Mouse (Mus musculus) ES-Bruce4 (cell line): ENCODE data around the gene Vbp1.
"Not testable (repeated sequence)": the region's sequence is repeated elsewhere in the genome, so short reads cannot be mapped to it uniquely, and the experiment has no call there.

Experiments
- EP300 ChIP-seq: IDR thresholded peaks from 2 replicates; pipeline ENCODE4 v1.6.1; 2011; ENCODE audit warnings: low read depth, low read length; ENCODE audit not compliant: insufficient read depth
- POLR2A ChIP-seq: IDR thresholded peaks from one replicate; pipeline ENCODE4 v1.8.1; 2011; ENCODE audit warnings: low read length; ENCODE audit not compliant: insufficient read depth

DNA sequence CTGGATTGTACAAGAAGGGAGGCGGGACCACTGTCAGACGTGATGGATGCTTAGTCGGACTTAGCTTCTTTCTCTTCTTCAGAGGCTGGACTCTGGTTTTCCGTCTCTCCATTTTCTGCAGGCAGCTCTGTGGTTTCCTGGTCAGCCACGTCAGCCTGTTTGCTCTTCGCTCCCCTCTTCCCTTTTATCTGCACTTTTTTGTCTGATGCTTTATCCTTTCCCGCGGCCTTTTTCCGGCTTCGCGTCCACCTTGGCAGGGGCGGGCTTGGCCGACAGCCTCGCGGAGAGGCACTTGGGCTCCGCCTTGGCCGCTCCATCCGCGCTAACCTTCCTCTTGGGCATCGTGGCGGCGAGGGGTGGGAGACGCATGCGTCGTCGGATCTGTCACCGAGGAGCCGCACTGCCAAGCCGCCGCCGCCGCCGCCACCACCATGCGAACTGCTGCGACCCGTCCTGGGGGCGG is 38.9 kb upstream of the Vbp1 start:
- TF ChIP-seq EP300, POLR2A: not testable (repeated sequence)
